Mouse (Mus musculus) regulatory T cell (primary cell): ENCODE data around the gene Tead2.

Experiments
- in situ Hi-C: fragments of 300-600 bp; cut with MboI, MseI; formaldehyde crosslinking; loops from one replicate; pipeline ENCODE4 v1.15.1; 2025; ENCODE audit warnings: high pct_unique_total_duplicates

Tead2 gene

DNA sequence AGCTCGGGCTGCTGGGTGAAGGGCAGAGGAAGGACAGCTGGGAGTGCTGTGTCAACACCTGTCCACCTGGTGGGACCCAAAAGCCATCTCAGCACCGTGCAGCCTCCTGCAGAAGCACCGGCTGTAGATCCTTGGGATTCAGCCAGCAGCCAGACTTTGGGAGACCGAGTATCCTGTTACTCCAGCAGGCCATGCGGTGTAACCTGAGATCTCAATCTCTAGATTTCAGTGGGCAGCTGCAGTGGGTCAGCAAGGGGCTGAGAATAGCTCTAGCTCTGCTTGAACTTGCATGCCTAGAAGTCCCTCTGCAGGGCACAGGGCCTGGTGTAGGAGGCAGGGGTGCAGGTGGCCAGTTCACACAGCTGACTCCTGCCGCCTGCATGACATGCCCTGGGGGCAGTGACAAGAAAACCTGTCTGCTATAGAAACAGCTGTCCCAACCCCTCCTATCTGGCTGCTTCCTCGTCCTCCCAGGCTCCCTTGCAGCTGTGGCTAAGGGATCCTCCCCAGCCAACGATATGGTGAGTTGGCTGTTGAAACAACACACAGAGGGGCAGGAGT lies 23.7 kb upstream of the Tead2 start:
- in situ Hi-C loops = no loop called here

DNA sequence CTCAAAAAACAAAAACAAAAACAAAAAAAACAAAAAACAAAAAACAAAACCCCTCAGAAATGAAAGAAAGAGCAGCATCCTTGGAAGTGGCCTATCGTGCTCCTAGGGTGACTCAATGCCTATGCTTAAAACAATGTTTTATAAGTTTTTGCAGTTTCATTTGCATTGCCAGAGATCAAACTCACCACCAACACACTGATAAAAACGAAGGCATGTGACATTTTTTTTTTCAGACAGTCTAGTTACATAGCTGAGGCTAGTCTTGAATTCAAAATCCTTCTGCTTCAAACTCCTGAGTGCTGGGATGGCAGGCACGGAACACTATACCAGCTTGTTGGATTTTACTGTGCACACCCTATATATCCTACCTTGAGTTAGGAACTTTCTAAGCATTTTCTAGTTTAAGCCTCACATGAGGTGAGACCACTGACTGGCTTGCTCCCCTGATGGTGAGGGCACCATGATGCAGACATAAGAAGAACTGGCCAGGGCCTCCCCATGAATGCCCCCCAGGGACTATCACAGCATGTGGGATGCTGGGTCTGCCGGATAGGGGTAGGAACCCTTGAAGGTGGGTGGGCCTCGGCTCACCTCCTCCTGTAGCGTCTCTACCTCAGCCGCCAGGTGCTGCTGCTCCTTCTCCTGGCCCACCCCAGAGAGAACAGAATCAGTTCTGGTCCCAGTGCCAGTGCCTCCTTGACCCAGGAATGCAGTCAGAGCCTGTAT lies 22.8 kb upstream of the Tead2 start:
- in situ Hi-C loops = no loop called here

DNA sequence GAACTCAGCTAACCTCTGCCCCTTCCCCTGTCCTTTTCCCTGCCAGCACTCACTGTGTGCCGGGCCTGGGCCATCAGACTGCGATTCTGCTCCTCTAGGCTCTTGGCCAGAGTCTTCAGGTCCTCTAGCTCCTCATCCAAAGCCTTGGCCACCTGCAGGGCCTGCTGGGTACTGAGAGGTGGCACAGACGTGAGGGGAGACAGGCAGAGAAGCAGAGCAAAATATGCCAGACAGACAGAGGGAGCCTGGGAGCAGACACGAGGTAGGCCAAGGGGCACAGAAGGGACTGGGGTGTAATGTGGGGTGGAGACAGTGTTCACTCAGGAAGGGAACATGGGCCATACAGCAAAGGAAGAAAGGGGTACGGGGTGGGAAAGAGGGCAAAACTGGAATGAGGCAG lies 22.1 kb upstream of the Tead2 start:
- in situ Hi-C loops = no loop called here

DNA sequence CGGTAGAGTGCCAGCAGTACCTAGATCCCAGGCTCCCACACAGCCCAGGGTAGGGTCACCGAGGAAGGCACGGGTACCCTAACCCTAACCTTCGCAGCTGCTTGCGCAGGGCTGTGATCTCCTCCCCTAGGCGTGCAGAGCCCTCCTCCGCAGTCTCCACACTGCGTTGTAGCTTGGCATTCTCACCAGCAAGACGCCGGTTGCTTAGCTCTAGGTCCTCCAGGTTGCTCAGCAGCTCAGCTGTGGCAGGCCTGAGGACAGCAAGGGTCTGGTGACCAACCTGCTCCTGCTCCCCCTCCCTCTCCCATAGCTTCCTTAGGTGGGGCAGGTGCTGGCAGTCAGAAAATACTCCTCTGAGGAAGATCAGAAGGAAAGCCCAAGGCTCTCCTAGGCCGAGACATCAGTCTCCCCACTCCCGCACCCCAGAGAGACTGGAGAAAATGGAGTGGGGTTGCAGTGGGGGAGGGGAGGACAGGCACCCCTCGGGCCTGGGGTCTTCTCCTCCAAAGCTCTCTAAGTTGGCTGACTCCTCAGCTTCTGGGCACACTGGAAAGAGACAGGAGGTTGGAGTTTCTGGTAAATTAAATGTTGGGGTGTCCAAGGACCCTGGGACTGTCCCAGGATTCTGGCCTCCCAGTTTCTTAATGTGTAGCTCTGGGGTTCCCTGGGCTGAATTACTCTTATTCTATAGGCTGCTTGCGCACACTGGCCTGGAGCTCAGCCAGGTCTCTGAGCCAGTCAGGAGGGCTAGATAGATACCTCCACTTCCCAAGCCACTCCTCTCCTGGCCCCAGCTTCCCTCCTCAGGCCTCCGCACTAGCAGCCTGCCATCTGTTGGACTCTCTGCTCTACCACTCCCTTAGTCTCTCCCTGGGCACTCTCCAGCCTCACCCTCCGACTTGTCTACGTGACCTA lies 21.4 kb upstream of the Tead2 start:
- in situ Hi-C loops = no loop called here

DNA sequence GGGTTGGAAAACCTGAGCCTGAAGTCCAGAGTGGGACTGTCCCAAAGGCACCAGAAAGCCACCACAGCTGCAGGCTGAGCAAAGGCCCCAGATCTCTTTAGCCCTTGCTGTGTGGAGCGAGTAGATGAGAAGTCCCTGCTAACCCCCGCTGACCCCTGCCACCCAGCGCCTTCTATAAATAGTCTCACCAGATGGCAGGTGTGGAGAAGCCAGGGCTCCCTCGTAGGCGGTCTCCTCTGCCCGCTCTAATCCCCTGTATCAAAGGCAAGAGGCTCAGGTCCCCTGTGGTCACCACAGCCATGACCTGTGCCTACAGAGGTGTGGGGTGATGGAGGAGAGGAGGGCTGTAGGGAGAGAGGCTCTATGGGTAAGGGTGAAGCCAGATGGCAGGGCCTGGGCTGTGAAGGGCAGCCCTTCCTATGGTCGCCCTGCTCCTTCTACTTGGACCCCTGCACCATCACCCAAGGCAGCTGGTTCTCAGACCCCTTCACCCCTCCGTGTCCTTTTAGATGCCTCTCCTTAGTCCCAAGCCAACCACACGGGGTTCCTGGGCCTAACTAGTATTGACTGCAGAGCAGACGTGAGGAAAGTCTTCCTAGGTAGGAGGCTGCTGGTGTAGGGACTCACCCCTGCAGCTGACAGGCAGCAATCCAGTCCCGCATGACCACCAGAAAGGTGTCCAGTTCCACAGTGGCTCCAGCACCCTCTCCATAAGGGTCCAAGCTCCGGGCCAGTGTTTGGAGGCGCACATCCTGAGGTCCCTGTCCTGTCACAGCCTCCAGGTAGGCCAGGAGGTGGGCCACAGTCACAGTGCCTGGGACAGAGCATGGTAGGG lies 20.0 kb upstream of the Tead2 start:
- in situ Hi-C loops = no loop called here

DNA sequence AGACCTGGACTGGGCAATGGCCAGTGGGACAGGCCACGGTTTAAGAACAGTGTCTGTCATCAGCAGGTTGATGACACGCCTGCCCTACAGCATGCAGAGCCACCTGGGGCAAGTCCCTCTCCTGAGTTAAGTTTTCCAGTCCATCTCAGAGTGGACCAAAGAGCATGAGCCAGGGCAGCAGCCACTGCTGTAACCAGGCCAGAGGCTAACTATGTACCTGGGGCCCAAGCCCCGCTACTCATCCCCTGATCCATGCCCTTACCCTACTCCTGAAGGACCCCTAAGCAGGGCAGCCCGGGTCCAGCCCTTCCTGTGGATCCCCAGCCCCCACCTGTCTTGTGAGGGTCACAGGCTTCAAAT lies 19.4 kb upstream of the Tead2 start:
- in situ Hi-C loops = no loop called here

DNA sequence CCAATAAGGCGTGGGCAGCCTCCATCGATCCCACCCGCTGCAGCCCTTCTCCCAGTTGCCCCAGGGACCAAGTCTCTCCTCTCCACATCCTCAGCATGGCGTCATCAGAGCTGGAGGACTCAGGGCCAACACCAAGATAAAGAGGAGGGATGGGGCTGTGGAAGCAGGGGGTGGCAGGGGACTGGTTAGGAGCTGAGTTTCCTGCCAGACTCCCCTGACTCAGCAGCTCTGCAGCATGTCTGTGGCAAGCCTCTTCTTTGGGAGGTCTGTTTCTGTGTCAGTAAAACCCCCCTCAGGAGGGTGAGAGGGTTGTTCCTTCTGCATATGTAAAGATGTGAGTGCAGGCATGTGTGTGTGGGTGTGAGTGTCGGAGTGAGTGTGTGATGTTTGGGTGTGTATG lies 18.6 kb upstream of the Tead2 start:
- in situ Hi-C loops = no loop called here

DNA sequence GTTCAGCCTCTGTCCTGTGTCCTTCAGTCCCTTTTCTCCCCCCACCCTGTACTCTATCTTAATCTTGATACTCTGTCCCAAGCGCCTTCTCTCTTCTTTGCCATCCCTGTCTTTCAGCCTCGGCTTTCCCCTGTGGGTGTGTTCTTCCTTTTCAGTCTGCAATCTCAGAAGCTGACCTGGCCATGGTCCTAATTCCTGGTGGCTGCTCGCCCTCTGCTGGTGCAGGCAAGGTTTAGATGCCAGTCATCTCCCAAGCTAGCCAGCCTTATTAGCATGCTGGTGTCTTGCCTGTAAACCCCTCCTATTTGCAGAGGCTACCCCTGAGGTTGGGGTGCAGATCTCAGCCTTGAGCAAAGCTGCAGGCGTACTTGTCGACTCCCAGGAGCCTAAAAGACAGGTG lies 17.1 kb upstream of the Tead2 start:
- in situ Hi-C loops = no loop called here

DNA sequence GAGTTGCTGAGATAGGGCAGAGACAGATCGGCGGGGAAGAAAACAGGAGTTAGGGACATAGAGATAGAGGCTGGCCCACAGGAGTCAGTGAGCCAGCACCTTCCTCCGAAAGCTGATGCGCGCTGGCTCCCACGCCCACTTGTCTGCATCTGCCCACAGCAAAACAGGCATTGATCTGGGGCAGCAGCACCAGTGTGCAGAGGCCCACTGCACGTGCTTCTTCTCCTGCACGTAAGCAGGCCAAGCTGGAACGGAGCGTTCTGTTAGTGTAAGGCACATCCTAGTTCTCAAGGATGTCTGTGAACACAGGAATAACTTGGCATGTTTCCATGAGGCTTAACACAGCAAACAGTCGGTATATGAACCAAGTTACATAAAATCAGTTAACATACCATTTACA lies 16.6 kb upstream of the Tead2 start:
- in situ Hi-C loops = no loop called here

DNA sequence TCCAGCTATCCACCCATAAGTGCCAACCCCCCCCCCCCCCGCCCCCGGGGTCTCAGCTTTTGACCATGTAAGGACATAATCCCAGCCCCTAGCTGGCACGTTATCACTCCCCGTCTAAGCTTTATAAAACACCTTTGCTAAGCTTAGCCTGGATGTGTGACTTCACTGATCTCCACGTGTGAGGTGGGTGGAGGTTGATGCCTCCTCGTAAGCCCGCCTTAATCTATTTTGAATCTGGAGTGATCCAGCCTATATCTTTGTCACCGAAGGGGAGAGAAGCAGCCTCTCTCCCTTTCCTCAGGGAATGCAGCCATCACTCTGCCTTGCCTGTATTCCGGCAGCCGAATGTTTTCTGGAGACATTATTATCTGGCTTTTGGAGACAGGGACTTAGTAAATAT lies 12.9 kb upstream of the Tead2 start:
- in situ Hi-C loops = no loop called here

DNA sequence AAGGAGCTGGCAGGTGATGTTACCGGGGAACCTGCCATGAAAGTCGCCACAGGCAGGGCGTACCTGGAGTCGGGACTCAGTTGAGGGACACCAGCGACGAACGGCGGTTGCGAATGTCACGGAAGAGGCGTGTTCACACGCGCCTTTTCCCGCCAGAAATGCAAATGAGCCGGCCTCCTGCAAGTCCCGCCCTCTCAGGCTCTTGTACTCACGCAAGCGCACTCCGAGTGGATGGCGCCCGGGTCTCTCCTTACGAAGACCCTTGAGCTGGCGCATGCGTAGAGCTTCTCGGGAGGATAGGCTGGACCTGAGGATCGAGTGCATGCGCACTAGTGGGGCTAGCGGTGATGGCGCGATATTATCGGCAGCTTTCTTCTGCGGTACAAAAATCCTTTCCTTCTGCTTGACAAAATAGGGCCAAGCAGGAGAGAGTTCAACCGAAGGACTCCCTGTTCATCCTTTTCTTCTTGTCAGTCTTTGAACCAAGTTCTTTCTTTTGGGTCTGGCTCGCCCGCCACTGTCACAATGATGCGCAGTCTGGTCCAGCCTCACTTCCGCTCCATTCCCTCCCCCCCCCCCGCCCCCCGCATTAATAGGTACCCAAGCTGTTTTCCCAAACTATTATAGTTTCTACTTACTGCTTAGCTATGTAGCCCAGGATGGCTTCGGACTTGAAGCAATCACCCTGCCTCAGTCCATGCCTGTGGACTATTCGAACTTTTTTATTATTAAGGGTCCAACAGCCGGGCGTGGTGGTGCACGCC lies 11.0 kb upstream of the Tead2 start, which contains the start of gene Ccdc155:
Gene Ccdc155 (minus strand): TSS at position 513 of the 764 bp plus-strand sequence.
- in situ Hi-C loops = no loop called here

DNA sequence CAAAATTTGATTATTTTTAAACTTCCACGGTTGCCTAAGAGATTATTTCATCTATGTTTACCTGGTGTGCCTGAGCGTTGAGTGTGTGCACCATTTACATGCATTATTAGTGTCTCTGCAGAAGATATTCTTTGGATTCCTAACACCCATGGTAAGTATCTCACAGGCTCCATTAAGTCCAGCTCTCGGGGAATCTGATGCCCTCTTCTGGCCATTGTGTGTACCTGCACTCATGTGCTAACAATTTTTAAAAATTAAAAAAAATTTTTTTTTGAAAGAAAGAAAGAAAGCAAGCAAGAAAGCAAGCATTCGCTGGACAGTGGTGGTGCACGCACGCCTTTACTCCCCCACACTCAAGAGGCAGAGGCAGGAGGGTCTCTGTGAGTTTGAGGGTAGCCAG lies 7.3 kb upstream of the Tead2 start:
- in situ Hi-C loops = no loop called here

DNA sequence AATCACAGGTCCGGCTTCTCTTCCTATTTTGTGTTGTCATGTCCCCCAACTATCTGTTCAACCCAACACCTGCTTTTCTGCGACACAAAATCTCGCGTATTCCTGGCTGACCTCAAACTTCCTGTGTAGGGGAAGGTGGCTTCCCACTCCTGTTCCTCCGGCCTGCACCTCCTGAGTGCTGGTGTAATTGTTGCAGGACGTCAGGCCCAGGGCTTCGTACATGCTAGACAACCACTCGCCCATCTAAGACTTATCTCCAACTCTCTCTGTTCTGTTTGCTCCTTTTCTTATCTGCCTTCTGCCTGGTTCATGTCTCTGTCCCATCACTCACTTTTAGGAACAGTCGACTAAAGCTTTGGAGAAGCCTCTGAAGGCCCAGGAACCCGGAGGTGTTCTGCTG lies 4.5 kb upstream of the Tead2 start:
- in situ Hi-C loops = no loop called here

DNA sequence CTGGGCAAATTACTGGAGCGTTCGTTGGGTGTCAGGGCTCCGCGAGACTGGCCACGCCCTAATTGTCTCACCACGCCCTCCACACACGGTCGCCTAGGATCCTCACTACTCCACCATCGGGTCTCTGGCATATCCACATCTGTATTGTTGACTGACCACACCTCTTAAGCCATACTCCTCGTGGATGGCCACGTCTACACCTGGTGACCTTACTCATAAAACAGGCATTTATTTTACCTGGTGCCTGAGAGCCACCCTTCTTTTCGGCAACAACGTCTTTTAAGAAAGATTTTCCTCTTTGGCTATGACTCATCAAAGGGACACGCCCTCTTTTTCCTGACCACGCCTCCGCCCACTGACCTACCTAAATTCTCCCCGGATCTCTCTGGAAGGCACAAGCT lies 3.7 kb upstream of the Tead2 start, which contains the start of gene Dkkl1:
Gene Dkkl1 (minus strand): TSS at position 297 of the 401 bp plus-strand sequence.
- in situ Hi-C loops = no loop called here

DNA sequence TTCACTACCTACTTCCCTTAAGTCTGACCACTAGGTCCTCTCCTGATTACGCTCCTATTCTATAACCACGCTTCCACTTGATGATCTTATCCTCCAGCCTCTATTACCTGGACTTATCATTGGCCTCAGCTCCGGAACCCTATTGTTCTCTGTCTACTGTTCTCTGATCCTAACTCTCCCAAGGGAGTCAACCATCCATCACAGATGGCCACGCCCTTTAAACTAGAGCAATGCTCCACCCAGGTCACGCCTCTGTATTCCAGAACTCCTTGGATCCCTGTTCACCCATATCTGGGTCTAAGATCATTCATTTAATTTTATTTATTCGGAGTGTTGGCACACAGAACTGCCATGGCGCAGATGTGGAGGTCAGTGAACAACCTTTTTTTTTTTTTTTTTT lies 3.2 kb upstream of the Tead2 start:
- in situ Hi-C loops = no loop called here

DNA sequence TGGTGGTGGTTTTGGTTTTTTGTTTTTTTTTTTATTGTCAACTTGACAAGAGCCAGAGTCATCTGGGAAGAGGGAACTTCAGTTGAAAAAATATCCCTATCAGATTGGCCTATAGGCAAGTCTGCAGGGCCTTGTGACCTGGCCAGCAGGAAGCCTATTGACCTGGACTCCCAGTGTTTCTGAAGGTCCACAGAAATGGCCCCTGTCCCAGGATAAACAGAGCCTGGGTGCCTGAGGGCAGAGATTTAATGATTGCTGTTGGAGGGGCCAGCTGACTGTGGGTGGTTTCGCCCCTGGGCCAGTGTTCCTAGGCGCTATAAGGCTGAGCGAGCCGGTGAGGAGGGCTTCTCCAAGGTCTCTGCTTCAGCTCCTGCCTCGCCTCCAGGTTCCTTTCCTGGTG lies 1.8 kb upstream of the Tead2 start:
- in situ Hi-C loops = no loop called here

DNA sequence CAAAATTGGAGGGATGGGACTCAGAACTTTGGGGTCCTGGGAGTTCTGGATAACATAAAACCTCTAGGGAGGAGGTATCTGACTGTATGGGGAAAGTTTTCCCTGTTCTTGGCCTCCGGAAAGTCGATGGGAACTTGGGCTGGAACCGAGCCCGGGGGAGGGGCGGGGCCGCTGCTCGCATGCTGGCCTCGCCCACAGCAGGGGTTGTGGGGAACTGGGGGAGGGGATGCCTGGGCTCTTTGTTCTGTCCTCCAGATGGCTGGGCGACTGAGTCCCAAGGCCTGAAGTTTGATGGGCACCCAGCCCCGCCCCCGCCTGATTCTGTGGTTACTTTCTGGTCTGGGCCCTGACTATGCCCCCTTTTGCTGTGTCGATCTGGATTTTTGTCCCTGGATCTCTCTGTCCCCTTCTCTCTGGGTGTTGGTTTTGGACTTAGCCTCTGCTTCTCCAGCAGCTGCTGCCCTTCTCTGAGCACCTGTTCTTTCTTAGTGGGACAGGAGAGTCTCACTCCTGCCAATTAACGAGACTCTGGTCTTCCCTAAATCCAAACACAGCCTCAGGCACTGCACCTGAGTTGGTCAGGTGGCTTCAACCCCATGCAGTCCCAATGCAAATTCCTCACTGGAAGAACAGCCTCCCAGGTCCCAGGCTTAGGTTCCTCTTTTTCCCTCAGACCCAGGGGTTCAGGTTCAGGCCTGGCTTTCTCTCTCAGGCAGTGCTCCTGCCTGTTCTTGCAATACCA lies 1.1 kb downstream of the Tead2 start:
- in situ Hi-C loops = no loop called here

DNA sequence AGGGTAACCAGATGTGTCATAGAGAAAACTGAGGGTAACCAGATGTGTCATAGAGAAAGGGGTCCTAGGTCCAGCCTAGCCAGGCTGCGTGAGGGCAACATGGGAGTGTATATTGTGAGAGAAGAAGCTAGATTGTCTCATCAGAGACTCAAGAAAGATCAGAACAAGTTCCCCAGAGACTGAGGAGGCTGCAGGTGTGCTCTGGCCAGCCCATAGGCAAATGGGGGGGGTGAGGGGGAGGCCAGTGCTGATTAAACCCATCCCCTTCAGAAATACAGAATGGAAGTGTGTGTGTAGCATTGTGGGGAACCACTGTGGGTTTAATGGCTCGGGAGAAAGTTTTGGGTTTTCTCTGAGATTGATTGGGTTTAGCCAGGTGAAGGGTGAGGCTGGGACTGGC lies 6.1 kb downstream of the Tead2 start:
- in situ Hi-C loops = no loop called here

DNA sequence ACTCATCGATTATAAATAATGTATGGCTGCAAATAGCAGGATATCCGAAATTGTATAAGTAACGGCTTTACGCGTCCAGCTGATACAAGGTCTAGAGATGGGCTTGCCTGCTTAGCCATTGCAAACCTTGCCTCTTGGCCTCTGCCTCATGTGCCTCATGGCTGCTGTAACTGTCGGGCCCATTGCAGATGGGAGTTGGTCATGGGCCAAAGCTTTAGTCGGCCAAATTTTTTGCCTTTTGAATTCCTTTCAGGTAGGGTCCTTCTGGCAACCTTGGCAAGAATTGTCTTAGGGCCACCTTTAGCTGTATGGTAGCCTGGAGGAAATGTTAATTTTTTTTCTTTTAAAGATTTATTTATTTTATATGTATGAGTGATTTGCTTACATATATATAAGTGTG lies 9.3 kb downstream of the Tead2 start:
- in situ Hi-C loops = no loop called here

DNA sequence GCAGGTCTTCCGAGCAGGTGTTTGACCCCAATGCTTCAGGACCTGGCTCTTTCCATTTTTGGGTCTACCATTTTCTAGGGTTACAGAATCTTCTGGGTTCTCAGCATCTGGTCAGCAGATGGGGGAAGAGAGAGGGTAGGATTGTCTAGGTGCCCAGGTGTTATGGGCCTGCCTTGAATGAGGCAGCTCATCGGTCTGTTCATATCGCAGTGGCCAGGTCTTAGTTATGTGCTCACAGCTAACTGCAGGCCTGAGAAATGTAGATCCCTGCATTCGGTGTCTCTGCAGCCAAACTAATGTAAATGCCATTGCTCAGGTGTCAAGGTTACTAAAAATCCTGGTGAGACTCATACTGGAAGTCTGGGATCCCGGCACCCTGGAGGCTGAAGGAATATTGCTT lies 10.9 kb downstream of the Tead2 start:
- in situ Hi-C loops = no loop called here
